Mouse (Mus musculus): ENCODE measurements around the gene Glrp1.

DNA sequence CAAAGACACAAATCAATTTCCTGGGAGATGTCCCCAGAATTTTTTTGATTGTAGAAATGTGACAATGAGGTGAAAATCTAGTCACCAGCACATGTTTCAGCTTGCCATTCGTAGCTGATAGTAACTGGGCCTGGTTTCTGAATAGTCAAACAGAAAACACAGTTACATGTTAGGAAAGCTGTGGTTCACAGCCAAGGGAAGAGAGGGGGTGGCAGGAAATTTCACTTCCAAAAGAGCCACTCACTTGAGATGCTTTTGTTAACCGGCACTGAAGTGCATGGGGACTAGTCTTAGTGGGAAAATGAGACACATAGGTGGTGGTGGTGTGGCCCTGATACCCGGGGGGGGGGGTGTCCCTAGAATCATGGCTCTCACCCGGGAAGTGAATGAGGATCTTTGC is 33.7 kb upstream of the Glrp1 start:
- no peak for TF ChIP-seq POLR2A (IDR thresholded peaks at IDR 0.05; ENCODE audit: low read depth, low read length)
- TF ChIP-seq CTCF (IDR thresholded peaks at IDR 0.05; ENCODE audit: extremely low read depth, insufficient read depth, insufficient read length, insufficient replicate concordance), result no peak

Measured in spleen, adult 2 months (tissue).